In genomic region chr10:86705922-86706752, GRCm38 (mm10) we compare ENCODE assay signal across 8 mouse cellular contexts. TPM values are rescaled to one million over a fixed set of nuclear protein-coding genes. Genes with fewer than 3 reads are reported as not detected.
DNase-seq lines count a peak whose midpoint lies in the region; ATAC-seq lines count a peak whose summit lies in the region.

No protein-coding gene starts in this region.

- peak overlapping the region; percentile 95 for H3K27ac ChIP-seq in embryonic facial prominence, embryonic 13.5 days
- H3K27ac ChIP-seq in heart, embryonic 11.5 days (ENCODE audit: low read depth, low read length) = peak overlapping the region; percentile 93

- ATAC-seq in embryonic facial prominence, embryonic 13.5 days (ENCODE audit: insufficient number of reproducible peaks, insufficient read depth, low FRiP score, low TSS enrichment, low read depth) = peak; percentile 87
- peak; percentile 84 for ATAC-seq in heart, embryonic 11.5 days (replicated peaks; ENCODE audit: insufficient number of reproducible peaks, low FRiP score, low TSS enrichment)
- ATAC-seq in megakaryocyte, adult 5-6 weeks (ENCODE audit: poor library complexity, severe bottlenecking) = peak; percentile 60

- no peaks in the 10 kb centered on the region for H3K9me3 ChIP-seq in embryonic facial prominence, embryonic 13.5 days
- H3K9me3 ChIP-seq in heart, embryonic 11.5 days (replicated peaks; ENCODE audit: control insufficient read depth, low read length) = no peaks in the 10 kb centered on the region

- peak; percentile 62 to 78 for DNase-seq in CD8-positive naive resting alpha-beta T cell, adult 2 months (ENCODE audit: low read depth in 2 of 2, low spot score in 2 of 2)
- peak; percentile 94 for DNase-seq in NIH3T3 (ENCODE audit: low read depth)
- DNase-seq in kidney, postnatal 14 days = peak; percentile 92
- DNase-seq in right cerebral cortex, postnatal 14 days = peak; percentile 70
- DNase-seq in left cerebral cortex, adult 11 months (ENCODE audit: low spot score) = no peak

- WGBS in embryonic facial prominence, embryonic 13.5 days = 5% methylated on average over 33 of the region's 33 CpGs
- 4% methylated on average over 33 of the region's 33 CpGs for WGBS in heart, embryonic 11.5 days (ENCODE audit: insufficient replicate concordance)

- peaks cover 18% of the 10 kb centered on the region for H3K36me3 ChIP-seq in embryonic facial prominence, embryonic 13.5 days
- H3K36me3 ChIP-seq in heart, embryonic 11.5 days (ENCODE audit: control insufficient read depth, insufficient read depth, low read length) = peaks cover 14% of the 10 kb centered on the region

- H3K4me2 ChIP-seq in embryonic facial prominence, embryonic 13.5 days = peak overlapping the region; percentile 71
- H3K4me2 ChIP-seq in heart, embryonic 11.5 days = peak overlapping the region; percentile 79

- no peaks in the 10 kb centered on the region for H3K27me3 ChIP-seq in embryonic facial prominence, embryonic 13.5 days
- H3K27me3 ChIP-seq in heart, embryonic 11.5 days (ENCODE audit: control insufficient read depth, insufficient read depth, low read length) = no peaks in the 10 kb centered on the region

- H3K4me1 ChIP-seq in embryonic facial prominence, embryonic 13.5 days = peaks cover 35% of the 10 kb centered on the region
- H3K4me1 ChIP-seq in heart, embryonic 11.5 days (ENCODE audit: control insufficient read depth, insufficient read depth, low read length) = peaks cover 28% of the 10 kb centered on the region

- H3K9ac ChIP-seq in embryonic facial prominence, embryonic 13.5 days = peak overlapping the region; percentile 77
- H3K9ac ChIP-seq in heart, embryonic 11.5 days (ENCODE audit: low read depth, low read length) = peak overlapping the region; percentile 99

- peak overlapping the region; percentile 92 for H3K4me3 ChIP-seq in embryonic facial prominence, embryonic 13.5 days
- H3K4me3 ChIP-seq in heart, embryonic 11.5 days (ENCODE audit: low read depth, low read length) = peak overlapping the region; percentile 88

RNA-seq across cellular contexts. Expression of gene Ttc41, which starts 0.5 kb away (rescaled TPM):
- polyA plus RNA-seq in embryonic facial prominence, embryonic 13.5 days (2015; fragmentation: Nextera tagmentation; extraction: Ambion mirVana) = 1.7 TPM in 2 replicates
- 1.6 and 2.7 TPM in 2 replicates for polyA plus RNA-seq in heart, embryonic 11.5 days (2014; fragmentation: Nextera tagmentation; extraction: Ambion mirVana)
- total RNA-seq in megakaryocyte, adult 5-6 weeks (2015) = 0.41 and 0.67 TPM in 2 replicates
- 0.44 TPM in 1 of 2 replicates, not detected in the other for total RNA-seq in megakaryocyte, adult 5-6 weeks (2017)

RNA-seq across cellular contexts. Expression of gene Hsp90b1, which starts 0.8 kb away (rescaled TPM):
- 638 and 646 TPM in 2 replicates for polyA plus RNA-seq in embryonic facial prominence, embryonic 13.5 days (2015; fragmentation: Nextera tagmentation; extraction: Ambion mirVana)
- 488 and 548 TPM in 2 replicates for polyA plus RNA-seq in heart, embryonic 11.5 days (2014; fragmentation: Nextera tagmentation; extraction: Ambion mirVana)
- 448 and 496 TPM in 2 replicates for total RNA-seq in megakaryocyte, adult 5-6 weeks (2015)
- total RNA-seq in megakaryocyte, adult 5-6 weeks (2017) = 724 and 818 TPM in 2 replicates

RNA-seq across cellular contexts. Expression of gene Gm49358, which starts 57.6 kb away (rescaled TPM):
- polyA plus RNA-seq in embryonic facial prominence, embryonic 13.5 days (2015; fragmentation: Nextera tagmentation; extraction: Ambion mirVana) = not detected in 2 replicates
- polyA plus RNA-seq in heart, embryonic 11.5 days (2014; fragmentation: Nextera tagmentation; extraction: Ambion mirVana) = not detected in 2 replicates
- total RNA-seq in megakaryocyte, adult 5-6 weeks (2015) = not detected in 2 replicates
- total RNA-seq in megakaryocyte, adult 5-6 weeks (2017) = 3.6 TPM in 1 of 2 replicates, not detected in the other
